Comparison of ENCODE assay signal across 17 mouse cellular contexts in the genomic region with DNA sequence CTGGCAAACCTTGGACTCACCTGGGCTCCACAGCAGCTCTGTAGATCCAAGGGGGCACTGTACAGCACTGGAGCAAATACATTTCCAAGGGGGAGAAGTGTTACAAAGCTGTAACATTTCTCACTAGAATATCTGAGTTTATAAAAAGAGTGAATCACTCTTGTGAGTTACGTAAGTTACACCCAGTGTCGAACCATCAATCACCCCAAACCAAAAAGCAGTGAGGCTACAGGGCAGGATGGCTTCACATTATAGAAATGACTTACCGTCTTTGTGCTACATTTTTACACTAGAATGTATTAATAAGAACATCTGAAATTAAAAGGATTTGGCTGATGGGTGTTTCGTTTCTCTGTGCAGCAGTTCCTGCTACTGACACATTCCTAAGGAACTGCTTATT.
DNase-seq lines count a peak whose midpoint lies in the region; ATAC-seq and TF ChIP-seq lines count a peak whose summit lies in the region.
"Had no signal": no experiment of that assay in that cellular context is flagged by ENCODE, and none has a peak within 500 bp of the region (broad histone marks: within the 10 kb centered on the region; RNA-seq: fewer than 3 reads in every experiment).

No protein-coding gene starts in this region.

- H3K4me3 ChIP-seq in heart, embryonic 14.5 days (ENCODE audit: control insufficient read depth in 1 of 2, insufficient read depth in 1 of 2, low read depth in 1 of 2, low read length in 2 of 2) = no peak overlapping the region
- H3K4me3 ChIP-seq in megakaryocyte, embryonic 14.5 days (replicated peaks) = peak overlapping the region; percentile 78
- H3K4me3 ChIP-seq in embryonic fibroblast, embryonic 13.5 days (ENCODE audit: insufficient read depth, low read length) = no peak overlapping the region
- no peak overlapping the region for H3K4me3 ChIP-seq in olfactory bulb, adult 2 months (ENCODE audit: insufficient read depth, low read depth, low read length)
- H3K4me3 ChIP-seq: embryonic facial prominence, embryonic 13.5 days; forebrain, embryonic 12.5 days; hindbrain, embryonic 13.5 days; limb, embryonic 12.5 days; stomach, embryonic 15.5 days had no signal

- H3K27me3 ChIP-seq in heart, embryonic 14.5 days (ENCODE audit: control insufficient read depth, insufficient read depth, low read length) = no peaks in the 10 kb centered on the region
- H3K27me3 ChIP-seq in megakaryocyte, embryonic 14.5 days (replicated peaks) = no peaks in the 10 kb centered on the region
- H3K27me3 ChIP-seq: embryonic facial prominence, embryonic 13.5 days; forebrain, embryonic 12.5 days; hindbrain, embryonic 13.5 days; limb, embryonic 12.5 days; stomach, embryonic 15.5 days had no signal

- intact Hi-C loops in heart, postnatal 25 days (cut with DNase I) = no loop called here

- no peaks in the 10 kb centered on the region for H3K9me3 ChIP-seq in heart, embryonic 14.5 days (ENCODE audit: control insufficient read depth, low read length)
- no peaks in the 10 kb centered on the region for H3K9me3 ChIP-seq in megakaryocyte, embryonic 14.5 days
- H3K9me3 ChIP-seq: embryonic facial prominence, embryonic 13.5 days; forebrain, embryonic 12.5 days; hindbrain, embryonic 13.5 days; limb, embryonic 12.5 days; stomach, embryonic 15.5 days had no signal

- ATAC-seq in heart, embryonic 14.5 days (ENCODE audit: insufficient number of reproducible peaks, insufficient read depth, low FRiP score, low read depth) = no peak
- no peak for ATAC-seq in megakaryocyte, adult 5-6 weeks (ENCODE audit: poor library complexity, severe bottlenecking)

- H3K27ac ChIP-seq in heart, embryonic 14.5 days (replicated peaks in 1 of 2; ENCODE audit: control insufficient read depth in 1 of 2, insufficient read depth in 1 of 2, low read depth in 2 of 2, low read length in 2 of 2) = no peak overlapping the region
- peak overlapping the region; percentile 8; the same call in 1 of the 2 replicates for H3K27ac ChIP-seq in embryonic fibroblast, embryonic 13.5 days (ENCODE audit: insufficient read depth, low read length)
- H3K27ac ChIP-seq in olfactory bulb, adult 2 months (ENCODE audit: insufficient read depth, low read depth, low read length) = peak overlapping the region; percentile 75
- H3K27ac ChIP-seq: embryonic facial prominence, embryonic 13.5 days; forebrain, embryonic 12.5 days; hindbrain, embryonic 13.5 days; limb, embryonic 12.5 days; stomach, embryonic 15.5 days had no signal

- H3K4me2 ChIP-seq in heart, embryonic 14.5 days (ENCODE audit: low read length) = peak overlapping the region; percentile 41
- H3K4me2 ChIP-seq: embryonic facial prominence, embryonic 13.5 days; forebrain, embryonic 12.5 days; hindbrain, embryonic 13.5 days; limb, embryonic 12.5 days; stomach, embryonic 15.5 days had no signal

- no peak for TF ChIP-seq CTCF in embryonic fibroblast, embryonic 13.5 days (IDR thresholded peaks at IDR 0.05; ENCODE audit: borderline replicate concordance, insufficient read depth, low read length)
- no peak for TF ChIP-seq CTCF in olfactory bulb, adult 2 months (IDR thresholded peaks at IDR 0.05; ENCODE audit: insufficient read depth, low read depth, low read length)

- no peak for DNase-seq in heart, postnatal 25 days (ENCODE audit: low spot score)
- no peak for DNase-seq in adrenal gland, adult 18-20 months (ENCODE audit: low spot score in 2 of 2)
- no peak for DNase-seq in urinary bladder, postnatal 4 days (ENCODE audit: low spot score in 2 of 2)
- DNase-seq: adrenal gland, postnatal 10 days; cerebellum, postnatal 25 days; layer of hippocampus, postnatal 36 days; thymus, postnatal 4 days had no signal

- peaks cover 23 to 43% of the 10 kb centered on the region in 2 experiments for H3K4me1 ChIP-seq in heart, embryonic 14.5 days (ENCODE audit: control insufficient read depth in 2 of 2, insufficient read depth in 2 of 2, low read length in 2 of 2)
- H3K4me1 ChIP-seq in megakaryocyte, embryonic 14.5 days = peaks cover 99% of the 10 kb centered on the region
- peaks cover 11% of the 10 kb centered on the region; the same call in 1 of the 2 replicates for H3K4me1 ChIP-seq in embryonic fibroblast, embryonic 13.5 days (ENCODE audit: control insufficient read depth, insufficient read depth, low read length)
- peaks cover 47% of the 10 kb centered on the region for H3K4me1 ChIP-seq in olfactory bulb, adult 2 months (ENCODE audit: control insufficient read depth, insufficient read depth, low read length)
- H3K4me1 ChIP-seq: stomach, embryonic 15.5 days had no signal

- H3K36me3 ChIP-seq in heart, embryonic 14.5 days (ENCODE audit: control insufficient read depth, insufficient read depth, low read length) = no peaks in the 10 kb centered on the region
- peaks cover 96% of the 10 kb centered on the region for H3K36me3 ChIP-seq in megakaryocyte, embryonic 14.5 days (replicated peaks; ENCODE audit: low read length)
- H3K36me3 ChIP-seq: embryonic facial prominence, embryonic 13.5 days; forebrain, embryonic 12.5 days; hindbrain, embryonic 13.5 days; limb, embryonic 12.5 days; stomach, embryonic 15.5 days had no signal

- 75% methylated on average over 4 of the region's 4 CpGs for WGBS in heart, embryonic 14.5 days
- WGBS in olfactory bulb, adult 2 months = 35% methylated on average over 4 of the region's 4 CpGs

- no peak for TF ChIP-seq POLR2A in embryonic fibroblast, embryonic 13.5 days (IDR thresholded peaks at IDR 0.05; ENCODE audit: low read depth, low read length)
- no peak for TF ChIP-seq POLR2A in olfactory bulb, adult 2 months (IDR thresholded peaks at IDR 0.05; ENCODE audit: insufficient read depth, low read depth, low read length)

- H3K9ac ChIP-seq in heart, embryonic 14.5 days (ENCODE audit: low read length) = 0 out of 2 replicates have a peak overlapping the region, but pooled peaks have one; percentile 10
- H3K9ac ChIP-seq: embryonic facial prominence, embryonic 13.5 days; forebrain, embryonic 12.5 days; hindbrain, embryonic 13.5 days; limb, embryonic 12.5 days; stomach, embryonic 15.5 days had no signal

Comparison
In these comparisons a context has a peak if more than half of its experiments do, and no peak if none do; other contexts are left out.
1. H3K27ac ChIP-seq: peak in embryonic fibroblast, embryonic 13.5 days (single experiment) and olfactory bulb, adult 2 months (single experiment); none in heart, embryonic 14.5 days (0 of 2).